Mouse (Mus musculus): ENCODE results near the gene Alppl2.

The Alppl2 gene

DNA sequence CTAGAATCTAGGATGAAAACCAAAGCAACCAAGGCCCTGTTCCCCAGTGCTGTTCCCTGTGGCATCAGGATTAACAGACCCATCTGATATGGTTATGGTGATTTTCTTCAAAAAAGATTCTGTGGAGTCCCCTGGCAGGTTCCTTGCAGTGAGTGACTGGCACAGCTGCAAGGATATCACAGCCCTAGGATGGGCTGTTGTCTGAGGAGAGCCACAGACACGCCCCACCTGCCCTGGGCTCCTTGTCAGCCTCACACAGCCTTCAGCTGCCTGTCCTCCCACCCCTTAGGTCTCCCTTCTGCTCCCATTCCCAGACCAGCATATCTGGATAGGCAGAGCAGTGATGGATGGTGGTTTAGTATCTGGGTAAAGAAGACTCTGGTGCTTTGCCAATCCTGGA lies 39.0 kb downstream of the Alppl2 start:
- no peak for DNase-seq (ENCODE audit: low read depth, low spot score)

DNA sequence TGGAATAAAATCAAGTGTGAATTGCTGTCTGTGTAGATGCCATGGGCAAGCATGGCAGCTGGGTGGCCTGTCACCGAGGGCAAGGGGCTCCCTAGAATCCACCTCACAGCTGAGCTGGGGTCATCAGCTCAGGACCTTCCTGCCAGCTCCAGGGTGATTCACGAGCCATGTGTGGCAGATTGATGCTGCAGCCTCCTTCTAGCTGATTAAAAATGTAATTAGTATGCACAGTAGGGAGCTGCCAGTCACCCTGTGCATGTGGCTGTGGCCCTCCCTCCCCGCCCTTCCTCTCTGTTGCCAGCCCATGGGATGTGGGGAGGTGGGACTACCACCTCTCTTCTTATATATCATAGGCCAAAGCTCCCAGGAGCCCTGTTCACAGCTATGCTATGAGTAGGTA lies 39.7 kb downstream of the Alppl2 start:
- DNase-seq (ENCODE audit: low read depth, low spot score) = no peak

DNA sequence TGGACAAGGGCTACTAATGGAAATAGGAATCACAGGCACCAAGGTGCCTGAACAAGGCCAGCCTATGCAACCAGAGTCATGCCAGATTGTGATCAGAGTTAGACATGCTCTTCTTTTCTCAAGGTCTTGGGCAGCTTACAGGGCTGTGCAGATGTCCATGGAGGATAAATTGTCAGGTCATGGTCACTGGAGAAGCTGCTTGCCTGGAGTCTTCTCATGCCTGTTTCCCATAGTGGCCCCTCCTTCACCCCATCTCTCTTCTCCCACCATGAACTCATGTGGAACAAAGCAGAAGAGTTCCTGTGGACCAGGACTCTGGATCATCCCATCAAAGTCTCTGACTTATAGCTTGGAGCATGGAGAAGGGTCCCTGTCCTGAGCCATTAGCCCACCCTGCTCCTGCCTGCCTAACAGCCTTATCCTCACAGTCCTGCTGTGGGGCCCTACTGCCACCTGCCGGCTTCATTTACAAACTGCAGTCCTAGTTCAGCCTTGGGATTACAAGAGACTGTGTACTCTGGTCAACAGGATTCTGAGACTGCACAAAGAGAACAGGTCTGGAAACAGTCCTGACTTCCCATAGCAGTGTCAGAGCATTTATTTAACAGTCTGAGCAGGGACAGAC lies 47.8 kb downstream of the Alppl2 start:
- DNase-seq (ENCODE audit: low read depth, low spot score) = no peak

DNA sequence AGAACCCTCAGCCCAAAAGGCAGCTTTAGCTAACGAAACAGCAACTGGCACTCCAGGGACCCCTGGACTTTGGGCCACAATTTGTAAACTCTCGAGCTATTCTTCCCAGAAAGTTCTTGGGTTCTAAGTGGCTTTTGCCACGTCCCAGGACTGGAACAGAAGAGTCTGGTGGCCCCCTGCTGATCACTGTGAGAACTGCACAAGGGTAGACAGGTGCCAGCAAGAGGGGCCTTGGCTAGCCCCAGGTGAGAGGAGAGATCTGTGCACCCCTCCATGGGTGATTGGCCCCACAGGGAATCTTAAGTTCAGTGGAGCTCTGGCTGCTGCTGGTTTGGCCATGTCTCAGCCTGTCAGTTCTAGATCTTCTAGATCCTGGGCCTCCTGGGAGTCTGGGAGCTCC lies 48.6 kb downstream of the Alppl2 start:
- no peak for DNase-seq (ENCODE audit: low read depth, low spot score)

DNA sequence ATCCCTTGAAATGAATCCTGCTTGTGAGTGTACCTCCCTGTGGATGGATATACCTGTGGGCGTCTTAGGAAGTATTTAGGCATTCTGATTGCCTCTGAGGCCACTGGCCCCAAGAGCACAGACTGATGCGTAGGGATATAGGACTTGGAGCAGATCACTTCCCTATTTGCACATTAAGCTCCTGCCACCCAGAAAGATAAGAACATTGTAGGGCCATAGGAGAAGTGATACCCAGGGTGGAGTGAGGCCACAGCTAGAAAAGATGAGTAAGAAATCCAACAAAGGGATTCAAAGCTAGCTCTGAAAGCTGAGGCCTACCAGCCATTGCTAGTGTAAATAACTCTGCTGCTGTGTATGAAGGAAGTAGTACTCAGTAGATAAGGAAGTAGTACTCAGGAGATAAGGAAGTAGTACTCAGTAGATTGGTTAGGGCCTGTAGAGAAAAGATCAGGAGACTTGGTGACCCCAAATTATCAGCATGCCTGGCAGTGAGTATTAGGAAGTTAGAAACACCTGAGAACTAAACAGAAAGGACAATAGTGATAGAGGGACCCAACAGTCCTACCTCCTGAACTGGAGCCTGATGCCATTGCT lies 51.2 kb downstream of the Alppl2 start:
- no peak for DNase-seq (ENCODE audit: low read depth, low spot score)
